Mouse (Mus musculus): ENCODE measurements at regions not wholly inside any gene's neighbourhood (a gene's known extent, or its start where the extent isn't known, plus 50 kb on each side); places are given as distances from the start of the nearest gene placed in this dataset.

GRCm38 (mm10) chr13:42358588-42358987, 57.3 kb downstream of the Edn1 start:
- Histone ChIP-seq H3K27ac (ENCODE audit: low read length) (no peak overlapping the region), H3K36me3 (ENCODE audit: control insufficient read depth, insufficient read depth) (no peaks in the 10 kb centered on the region), H3K4me2 (ENCODE audit: low read length) (no peak overlapping the region), H3K9me3 (ENCODE audit: control insufficient read depth, low read length) (no peaks in the 10 kb centered on the region), H3K27me3 (replicated peaks; ENCODE audit: control insufficient read depth, insufficient read depth, low read length) (no peaks in the 10 kb centered on the region), H3K4me1 (replicated peaks; ENCODE audit: control insufficient read depth, insufficient read depth, low read length) (no peaks in the 10 kb centered on the region), H3K9ac (replicated peaks; ENCODE audit: low read depth, low read length) (no peak overlapping the region), H3K4me3 (replicated peaks; ENCODE audit: low read length) (no peak overlapping the region)
- ATAC-seq = no peak
- WGBS = 83% methylated on average over 9 of the region's 9 CpGs

GRCm38 (mm10) chr13:42367655-42368554, 66.6 kb downstream of the Edn1 start:
- H3K36me3 ChIP-seq (ENCODE audit: control insufficient read depth, insufficient read depth) = no peaks in the 10 kb centered on the region
- no peak overlapping the region for H3K4me2 ChIP-seq (ENCODE audit: low read length)
- no peaks in the 10 kb centered on the region for H3K9me3 ChIP-seq (ENCODE audit: control insufficient read depth, low read length)
- H3K9ac ChIP-seq (replicated peaks; ENCODE audit: low read depth, low read length) = no peak overlapping the region
- H3K27ac ChIP-seq (ENCODE audit: low read length) = no peak overlapping the region
- H3K27me3 ChIP-seq (replicated peaks; ENCODE audit: control insufficient read depth, insufficient read depth, low read length) = no peaks in the 10 kb centered on the region
- no peak overlapping the region for H3K4me3 ChIP-seq (replicated peaks; ENCODE audit: low read length)
- 90% methylated on average over 7 of the region's 7 CpGs for WGBS
- no peaks in the 10 kb centered on the region for H3K4me1 ChIP-seq (replicated peaks; ENCODE audit: control insufficient read depth, insufficient read depth, low read length)
- no peak for ATAC-seq

GRCm38 (mm10) chr13:42369826-42370225, 68.5 kb downstream of the Edn1 start:
- Histone ChIP-seq H3K4me1 (replicated peaks; ENCODE audit: control insufficient read depth, insufficient read depth, low read length) (no peaks in the 10 kb centered on the region), H3K27me3 (replicated peaks; ENCODE audit: control insufficient read depth, insufficient read depth, low read length) (no peaks in the 10 kb centered on the region), H3K9me3 (ENCODE audit: control insufficient read depth, low read length) (no peaks in the 10 kb centered on the region), H3K4me3 (replicated peaks; ENCODE audit: low read length) (no peak overlapping the region), H3K36me3 (ENCODE audit: control insufficient read depth, insufficient read depth) (no peaks in the 10 kb centered on the region), H3K9ac (replicated peaks; ENCODE audit: low read depth, low read length) (no peak overlapping the region), H3K4me2 (ENCODE audit: low read length) (no peak overlapping the region), H3K27ac (ENCODE audit: low read length) (no peak overlapping the region)
- ATAC-seq = no peak
- WGBS = 81% methylated on average over 1 of the region's 1 CpGs

- Histone ChIP-seq H3K36me3 (ENCODE audit: control insufficient read depth, insufficient read depth) (no peaks in the 10 kb centered on the region), H3K27ac (ENCODE audit: low read length) (no peak overlapping the region), H3K4me1 (replicated peaks; ENCODE audit: control insufficient read depth, insufficient read depth, low read length) (no peaks in the 10 kb centered on the region), H3K4me3 (replicated peaks; ENCODE audit: low read length) (no peak overlapping the region), H3K9me3 (ENCODE audit: control insufficient read depth, low read length) (no peaks in the 10 kb centered on the region), H3K4me2 (ENCODE audit: low read length) (no peak overlapping the region), H3K9ac (replicated peaks; ENCODE audit: low read depth, low read length) (no peak overlapping the region), H3K27me3 (replicated peaks; ENCODE audit: control insufficient read depth, insufficient read depth, low read length) (no peaks in the 10 kb centered on the region)
- ATAC-seq = no peak
- WGBS = 88% methylated on average over 4 of the region's 4 CpGs
Measured at GRCm38 (mm10) chr13:42372201-42372600, 70.9 kb downstream of the Edn1 start.

- Histone ChIP-seq H3K27ac (ENCODE audit: low read length) (no peak overlapping the region), H3K4me3 (replicated peaks; ENCODE audit: low read length) (no peak overlapping the region), H3K4me1 (replicated peaks; ENCODE audit: control insufficient read depth, insufficient read depth, low read length) (no peaks in the 10 kb centered on the region), H3K4me2 (ENCODE audit: low read length) (no peak overlapping the region), H3K36me3 (ENCODE audit: control insufficient read depth, insufficient read depth) (no peaks in the 10 kb centered on the region), H3K9ac (replicated peaks; ENCODE audit: low read depth, low read length) (no peak overlapping the region), H3K27me3 (replicated peaks; ENCODE audit: control insufficient read depth, insufficient read depth, low read length) (no peaks in the 10 kb centered on the region), H3K9me3 (ENCODE audit: control insufficient read depth, low read length) (no peaks in the 10 kb centered on the region)
- ATAC-seq = no peak
- 82% methylated on average over 8 of the region's 8 CpGs for WGBS
Measured at GRCm38 (mm10) chr13:42374181-42374596, 72.9 kb downstream of the Edn1 start.

GRCm38 (mm10) chr13:42379675-42380074, 78.4 kb downstream of the Edn1 start:
- H3K9ac ChIP-seq (replicated peaks; ENCODE audit: low read depth, low read length) = no peak overlapping the region
- no peak overlapping the region for H3K4me2 ChIP-seq (ENCODE audit: low read length)
- ATAC-seq = no peak
- no peak overlapping the region for H3K27ac ChIP-seq (ENCODE audit: low read length)
- no peaks in the 10 kb centered on the region for H3K4me1 ChIP-seq (replicated peaks; ENCODE audit: control insufficient read depth, insufficient read depth, low read length)
- no peaks in the 10 kb centered on the region for H3K36me3 ChIP-seq (ENCODE audit: control insufficient read depth, insufficient read depth)
- H3K4me3 ChIP-seq (replicated peaks; ENCODE audit: low read length) = no peak overlapping the region
- 81% methylated on average over 6 of the region's 6 CpGs for WGBS
- no peaks in the 10 kb centered on the region for H3K27me3 ChIP-seq (replicated peaks; ENCODE audit: control insufficient read depth, insufficient read depth, low read length)
- no peaks in the 10 kb centered on the region for H3K9me3 ChIP-seq (ENCODE audit: control insufficient read depth, low read length)

- 90% methylated on average over 4 of the region's 4 CpGs for WGBS
- no peaks in the 10 kb centered on the region for H3K36me3 ChIP-seq (ENCODE audit: control insufficient read depth, insufficient read depth)
- no peak for ATAC-seq
- no peak overlapping the region for H3K9ac ChIP-seq (replicated peaks; ENCODE audit: low read depth, low read length)
- H3K4me1 ChIP-seq (replicated peaks; ENCODE audit: control insufficient read depth, insufficient read depth, low read length) = no peaks in the 10 kb centered on the region
- no peaks in the 10 kb centered on the region for H3K27me3 ChIP-seq (replicated peaks; ENCODE audit: control insufficient read depth, insufficient read depth, low read length)
- H3K4me3 ChIP-seq (replicated peaks; ENCODE audit: low read length) = no peak overlapping the region
- no peak overlapping the region for H3K4me2 ChIP-seq (ENCODE audit: low read length)
- H3K27ac ChIP-seq (ENCODE audit: low read length) = no peak overlapping the region
- H3K9me3 ChIP-seq (ENCODE audit: control insufficient read depth, low read length) = no peaks in the 10 kb centered on the region
Measured at GRCm38 (mm10) chr13:42383099-42383498, 81.8 kb downstream of the Edn1 start.

- H3K4me2 ChIP-seq (ENCODE audit: low read length) = no peak overlapping the region
- H3K9ac ChIP-seq (replicated peaks; ENCODE audit: low read depth, low read length) = no peak overlapping the region
- no peak overlapping the region for H3K4me3 ChIP-seq (replicated peaks; ENCODE audit: low read length)
- H3K36me3 ChIP-seq (ENCODE audit: control insufficient read depth, insufficient read depth) = no peaks in the 10 kb centered on the region
- no peak for ATAC-seq
- WGBS = 84% methylated on average over 1 of the region's 1 CpGs
- no peaks in the 10 kb centered on the region for H3K9me3 ChIP-seq (ENCODE audit: control insufficient read depth, low read length)
- no peaks in the 10 kb centered on the region for H3K27me3 ChIP-seq (replicated peaks; ENCODE audit: control insufficient read depth, insufficient read depth, low read length)
- H3K4me1 ChIP-seq (replicated peaks; ENCODE audit: control insufficient read depth, insufficient read depth, low read length) = no peaks in the 10 kb centered on the region
- no peak overlapping the region for H3K27ac ChIP-seq (ENCODE audit: low read length)
Measured at GRCm38 (mm10) chr13:42390389-42390788, 89.1 kb downstream of the Edn1 start.

GRCm38 (mm10) chr13:42391330-42392005, 90.2 kb downstream of the Edn1 start:
- 87% methylated on average over 9 of the region's 9 CpGs for WGBS
- H3K27ac ChIP-seq (ENCODE audit: low read length) = no peak overlapping the region
- no peak for ATAC-seq

More at GRCm38 (mm10) chr13:42391330-42392005, 90.2 kb downstream of the Edn1 start:
- Histone ChIP-seq H3K27me3 (replicated peaks; ENCODE audit: control insufficient read depth, insufficient read depth, low read length) (no peaks in the 10 kb centered on the region), H3K9me3 (ENCODE audit: control insufficient read depth, low read length) (no peaks in the 10 kb centered on the region), H3K9ac (replicated peaks; ENCODE audit: low read depth, low read length) (no peak overlapping the region), H3K4me3 (replicated peaks; ENCODE audit: low read length) (no peak overlapping the region), H3K36me3 (ENCODE audit: control insufficient read depth, insufficient read depth) (no peaks in the 10 kb centered on the region), H3K4me1 (replicated peaks; ENCODE audit: control insufficient read depth, insufficient read depth, low read length) (no peaks in the 10 kb centered on the region), H3K4me2 (ENCODE audit: low read length) (no peak overlapping the region)

All from forebrain, embryonic 16.5 days (tissue).